Mouse (Mus musculus): ENCODE measurements around the gene Slc25a10. TPM values are rescaled to one million over a fixed set of nuclear protein-coding genes. Genes with fewer than 3 reads are reported as not detected.
A peak's percentile ranks its signal among the peaks of the same experiment; 100 is the strongest.

The Slc25a10 gene
- polyA plus RNA-seq, 1 experiment from 2014 or later = 54.9 TPM

DNA sequence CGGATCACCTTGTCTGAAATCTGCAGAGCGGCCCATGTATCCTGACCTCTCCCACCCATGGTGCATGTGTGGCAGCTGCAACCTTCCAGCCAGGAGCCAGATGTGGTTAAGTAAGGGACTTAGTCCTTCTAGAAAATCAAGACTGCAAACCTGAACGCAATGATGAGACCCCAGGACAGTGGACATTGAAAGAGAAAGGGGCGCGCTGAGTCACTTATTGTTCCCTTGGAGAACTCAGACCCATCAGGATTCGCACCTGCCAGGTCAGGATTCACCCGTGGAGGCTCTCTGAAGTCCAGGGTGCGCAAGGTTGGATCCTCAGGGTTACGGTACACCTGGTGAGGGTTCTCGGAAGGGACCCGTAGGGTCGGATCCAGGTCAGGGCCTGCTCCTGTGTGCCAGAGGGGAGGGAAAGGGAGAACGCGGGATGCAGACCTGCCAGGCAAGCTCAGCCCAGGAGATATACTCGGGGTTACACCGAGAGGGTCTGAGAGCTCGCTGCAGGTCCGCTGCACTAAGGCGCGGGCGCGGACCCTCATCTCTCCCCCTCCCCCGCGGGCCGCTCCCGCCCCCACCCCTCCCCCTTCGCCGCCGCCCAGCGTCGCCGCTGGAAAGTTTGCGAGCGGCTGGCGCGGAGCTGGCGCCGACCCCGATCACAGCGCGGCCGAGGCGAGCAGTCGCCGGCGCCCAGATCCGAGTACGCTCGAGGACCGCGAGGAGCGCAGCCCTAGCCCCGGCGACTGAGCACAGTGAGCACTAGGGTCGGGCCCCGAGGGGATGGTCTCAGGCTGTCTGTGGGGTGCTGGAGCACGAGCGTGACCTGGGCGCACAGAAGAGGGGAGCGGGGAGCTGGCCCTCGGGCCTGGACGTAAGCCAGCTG is 38.7 kb downstream of the Slc25a10 start, which contains the start of gene Gcgr:
Gcgr (plus strand) TSS at position 615 of the 880 bp plus-strand sequence.
- Histone ChIP-seq H3K27ac (peak within 1 kb of the TSS; percentile 10; the same call in 1 of the 2 replicates), H3K9ac (peak within 1 kb of the TSS; percentile 40), H3K36me3 (no peaks in the 10 kb centered on the region), H3K4me3 (peak within 1 kb of the TSS; percentile 36), H3K4me2 (peak within 1 kb of the TSS; percentile 54), H3K27me3 (replicated peaks) (peaks cover 79% of the 10 kb centered on the region), H3K9me3 (replicated peaks) (no peaks in the 10 kb centered on the region), H3K4me1 (peaks cover 21% of the 10 kb centered on the region)
- ATAC-seq = no peak
- 9% methylated on average over 54 of the region's 62 CpGs for WGBS (ENCODE audit: insufficient replicate concordance)

DNA sequence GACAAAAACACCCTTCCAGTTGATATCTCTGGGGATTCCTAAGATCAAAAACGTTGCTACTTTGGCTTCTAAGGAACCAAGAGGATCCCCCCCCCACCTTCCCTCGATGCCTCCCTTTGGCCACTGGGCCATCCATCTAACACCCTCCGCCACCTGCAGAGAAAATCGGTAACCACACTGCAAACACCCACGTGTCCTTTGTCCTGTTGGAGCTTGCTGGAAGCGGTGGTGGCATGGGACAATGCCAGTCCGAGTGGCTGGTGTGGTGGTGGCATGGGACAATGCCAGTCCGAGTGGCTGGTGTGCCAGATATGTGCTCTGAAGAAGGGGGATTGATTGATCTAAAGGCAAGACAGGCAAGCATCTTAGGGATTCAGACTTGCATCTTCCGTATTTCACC is 40.0 kb downstream of the Slc25a10 start:
- no peak overlapping the region for H3K9ac ChIP-seq
- no peaks in the 10 kb centered on the region for H3K9me3 ChIP-seq (replicated peaks)
- WGBS (ENCODE audit: insufficient replicate concordance) = 25% methylated on average over 9 of the region's 9 CpGs
- H3K4me2 ChIP-seq = peak overlapping the region; percentile 54
- peaks cover 89% of the 10 kb centered on the region for H3K27me3 ChIP-seq (replicated peaks)
- no peak for ATAC-seq
- no peak overlapping the region for H3K27ac ChIP-seq
- H3K4me1 ChIP-seq = peaks cover 21% of the 10 kb centered on the region
- H3K4me3 ChIP-seq = peak overlapping the region; percentile 36; the same call in 1 of the 2 replicates
- no peaks in the 10 kb centered on the region for H3K36me3 ChIP-seq

DNA sequence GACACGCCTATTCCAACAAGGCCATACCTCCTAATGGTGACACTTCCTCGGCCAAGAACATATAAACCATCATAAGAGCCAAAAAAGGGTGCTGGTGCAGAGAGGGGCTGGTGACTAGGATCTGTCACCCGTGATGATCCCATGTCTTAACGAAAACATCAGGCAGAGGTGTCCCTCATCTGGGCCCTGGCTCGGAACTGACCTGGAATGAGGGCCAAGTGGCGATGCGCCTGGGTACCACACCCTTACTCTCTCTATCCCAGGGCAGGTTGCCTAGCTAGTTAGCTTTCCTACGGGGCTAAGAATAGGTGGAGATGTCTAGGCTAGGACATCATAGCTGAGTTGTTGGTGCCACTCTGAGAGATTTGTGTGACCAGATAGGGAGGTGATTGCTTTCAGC is 42.5 kb downstream of the Slc25a10 start:
- no peak overlapping the region for H3K9ac ChIP-seq
- peaks cover 79% of the 10 kb centered on the region for H3K27me3 ChIP-seq (replicated peaks)
- H3K4me1 ChIP-seq = peaks cover 15% of the 10 kb centered on the region
- H3K36me3 ChIP-seq = no peaks in the 10 kb centered on the region
- H3K27ac ChIP-seq = no peak overlapping the region
- WGBS (ENCODE audit: insufficient replicate concordance) = 75% methylated on average over 8 of the region's 8 CpGs
- no peaks in the 10 kb centered on the region for H3K9me3 ChIP-seq (replicated peaks)
- H3K4me2 ChIP-seq = no peak overlapping the region
- H3K4me3 ChIP-seq = no peak overlapping the region
- ATAC-seq = no peak

DNA sequence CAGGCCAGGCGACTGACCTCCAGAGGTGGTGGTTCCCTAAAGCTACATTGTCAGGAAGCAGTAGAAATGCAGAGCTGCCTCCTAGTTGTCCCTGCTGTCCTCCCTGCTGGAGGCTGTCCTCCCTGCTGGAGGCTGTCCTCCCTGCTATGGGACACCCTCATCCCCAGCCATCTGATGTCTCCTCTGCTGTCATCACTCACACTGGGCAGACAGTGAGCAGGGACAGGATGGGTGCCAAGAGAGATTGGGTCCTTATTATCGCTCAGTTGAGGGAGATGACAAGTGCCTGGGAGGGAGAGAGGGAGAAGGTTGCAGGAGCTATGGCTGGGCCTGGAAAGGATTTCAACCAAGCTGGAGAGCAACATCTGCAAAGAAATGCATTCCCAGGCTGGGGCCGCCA is 43.5 kb downstream of the Slc25a10 start:
- Histone ChIP-seq H3K9me3 (replicated peaks) (no peaks in the 10 kb centered on the region), H3K4me1 (peaks cover 25% of the 10 kb centered on the region), H3K36me3 (no peaks in the 10 kb centered on the region), H3K27ac (no peak overlapping the region), H3K9ac (no peak overlapping the region), H3K4me2 (no peak overlapping the region), H3K4me3 (no peak overlapping the region), H3K27me3 (replicated peaks) (peaks cover 68% of the 10 kb centered on the region)
- ATAC-seq = no peak
- WGBS (ENCODE audit: insufficient replicate concordance) = 51% methylated on average over 3 of the region's 3 CpGs

DNA sequence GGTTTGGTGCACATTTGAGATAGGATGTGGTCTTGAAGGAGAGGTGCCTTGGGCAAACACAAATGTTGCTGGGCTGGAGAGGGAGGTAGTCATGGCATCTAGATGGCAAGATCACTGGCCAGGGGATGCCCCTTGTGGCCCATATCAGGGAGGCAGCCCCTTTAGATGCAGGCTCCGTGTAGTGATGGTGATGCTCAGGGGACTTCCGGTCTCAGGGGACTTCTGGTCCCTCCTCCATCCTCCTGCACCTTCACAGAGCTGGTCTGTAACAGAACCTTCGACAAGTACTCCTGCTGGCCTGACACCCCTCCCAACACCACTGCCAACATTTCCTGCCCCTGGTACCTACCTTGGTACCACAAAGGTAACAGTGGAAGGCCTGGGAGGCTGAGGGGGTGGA is 44.2 kb downstream of the Slc25a10 start:
- Histone ChIP-seq H3K4me3 (no peak overlapping the region), H3K4me2 (no peak overlapping the region), H3K27me3 (replicated peaks) (peaks cover 62% of the 10 kb centered on the region), H3K9me3 (replicated peaks) (no peaks in the 10 kb centered on the region), H3K9ac (no peak overlapping the region), H3K4me1 (peaks cover 21% of the 10 kb centered on the region), H3K27ac (no peak overlapping the region), H3K36me3 (no peaks in the 10 kb centered on the region)
- ATAC-seq = no peak
- 57% methylated on average over 3 of the region's 3 CpGs for WGBS (ENCODE audit: insufficient replicate concordance)

DNA sequence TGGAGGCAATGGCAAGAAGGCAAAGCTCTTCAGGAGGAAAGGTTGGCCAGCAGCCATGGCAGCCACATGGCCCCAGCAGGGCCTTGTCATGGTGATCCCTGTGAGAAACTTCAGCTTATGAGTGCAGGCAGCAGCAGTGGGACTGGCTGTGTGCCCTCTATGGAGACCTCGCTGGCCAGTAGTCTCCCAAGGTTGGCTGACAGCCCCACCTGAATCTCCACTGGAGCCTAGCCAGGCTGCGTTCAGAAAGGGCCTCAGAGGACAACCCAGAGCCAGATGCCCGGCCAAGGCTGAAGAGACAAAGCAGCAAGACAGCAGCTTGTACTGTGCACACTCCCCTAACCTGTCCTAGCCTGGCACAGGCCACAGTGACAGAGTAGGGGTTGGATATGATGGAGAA is 46.8 kb downstream of the Slc25a10 start:
- ATAC-seq = no peak
- Histone ChIP-seq H3K9ac (no peak overlapping the region), H3K9me3 (replicated peaks) (no peaks in the 10 kb centered on the region), H3K27ac (peak overlapping the region; percentile 11; the same call in 1 of the 2 replicates), H3K36me3 (peaks cover 13% of the 10 kb centered on the region), H3K27me3 (replicated peaks) (peaks cover 35% of the 10 kb centered on the region), H3K4me3 (no peak overlapping the region), H3K4me1 (peaks cover 24% of the 10 kb centered on the region), H3K4me2 (no peak overlapping the region)
- 61% methylated on average over 3 of the region's 3 CpGs for WGBS (ENCODE audit: insufficient replicate concordance)

DNA sequence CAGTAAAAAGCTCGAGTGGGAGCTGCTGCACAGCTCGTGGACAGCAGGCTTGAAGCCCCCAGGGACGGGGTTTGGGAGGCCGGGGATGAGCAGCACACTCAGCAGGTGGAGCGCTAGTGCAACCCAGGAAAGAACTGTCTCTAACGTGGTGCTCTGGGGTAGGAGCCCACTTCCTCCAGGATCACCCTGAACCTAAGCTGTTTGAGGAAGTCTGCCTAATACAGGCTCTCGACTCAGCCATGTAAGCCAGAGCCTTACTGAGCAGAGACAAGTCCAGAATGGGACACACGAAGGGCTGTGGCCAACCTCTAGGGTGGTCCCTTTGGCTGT is 47.3 kb downstream of the Slc25a10 start:
- Histone ChIP-seq H3K9me3 (replicated peaks) (no peaks in the 10 kb centered on the region), H3K27ac (peak overlapping the region; percentile 17; the same call in 1 of the 2 replicates)

DNA sequence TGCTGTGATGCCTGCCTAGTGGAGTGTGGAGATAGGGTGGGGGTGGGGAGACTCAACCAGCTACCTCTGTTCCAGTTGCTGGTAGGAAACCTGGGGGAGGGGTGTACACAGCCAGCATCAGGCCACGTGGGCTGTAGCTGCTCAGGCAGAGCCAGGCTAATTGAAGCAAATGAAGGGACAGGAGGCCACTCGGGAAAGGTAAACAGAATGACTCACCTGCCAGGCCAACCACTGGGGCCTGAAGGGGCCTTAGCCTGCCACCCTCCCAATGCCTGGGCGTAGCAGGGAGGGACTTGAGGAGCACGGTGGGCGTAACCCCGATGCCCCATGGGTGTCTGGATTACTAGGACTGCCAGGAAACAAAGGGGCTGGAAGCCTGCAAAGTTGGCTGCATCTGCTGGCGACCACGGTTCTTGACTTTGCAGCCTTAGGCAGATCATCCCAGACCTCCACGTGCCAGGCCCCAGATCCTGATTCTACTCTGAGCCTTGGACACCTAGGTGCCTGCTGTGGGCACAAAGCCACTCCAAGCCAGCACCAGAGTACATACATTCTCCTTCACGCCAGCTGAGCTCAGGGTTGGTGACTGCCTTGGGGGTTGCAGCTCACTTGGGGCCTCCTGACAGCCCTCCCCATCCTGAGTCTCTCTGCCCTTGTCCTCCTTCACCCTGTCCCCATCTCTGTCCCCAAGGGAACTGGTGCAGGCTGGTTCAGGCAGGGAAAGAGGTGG is 47.8 kb downstream of the Slc25a10 start:
- Histone ChIP-seq H3K27ac (peak overlapping the region; percentile 17; the same call in 1 of the 2 replicates), H3K4me3 (no peak overlapping the region), H3K9me3 (replicated peaks) (no peaks in the 10 kb centered on the region), H3K4me1 (peaks cover 24% of the 10 kb centered on the region), H3K27me3 (replicated peaks) (peaks cover 25% of the 10 kb centered on the region), H3K4me2 (no peak overlapping the region), H3K36me3 (peaks cover 22% of the 10 kb centered on the region), H3K9ac (0 out of 2 replicates have a peak overlapping the region, but pooled peaks have one; percentile 3)
- WGBS (ENCODE audit: insufficient replicate concordance) = 45% methylated on average over 10 of the region's 10 CpGs
- ATAC-seq = peak; percentile 42

More for the DNA sequence above, 47.3 kb downstream of the Slc25a10 start:
- Histone ChIP-seq H3K27me3 (replicated peaks) (peaks cover 31% of the 10 kb centered on the region), H3K4me1 (peaks cover 24% of the 10 kb centered on the region), H3K4me3 (no peak overlapping the region), H3K9ac (no peak overlapping the region), H3K36me3 (peaks cover 17% of the 10 kb centered on the region), H3K4me2 (no peak overlapping the region)
- ATAC-seq = no peak
- 34% methylated on average over 8 of the region's 8 CpGs for WGBS (ENCODE audit: insufficient replicate concordance)

DNA sequence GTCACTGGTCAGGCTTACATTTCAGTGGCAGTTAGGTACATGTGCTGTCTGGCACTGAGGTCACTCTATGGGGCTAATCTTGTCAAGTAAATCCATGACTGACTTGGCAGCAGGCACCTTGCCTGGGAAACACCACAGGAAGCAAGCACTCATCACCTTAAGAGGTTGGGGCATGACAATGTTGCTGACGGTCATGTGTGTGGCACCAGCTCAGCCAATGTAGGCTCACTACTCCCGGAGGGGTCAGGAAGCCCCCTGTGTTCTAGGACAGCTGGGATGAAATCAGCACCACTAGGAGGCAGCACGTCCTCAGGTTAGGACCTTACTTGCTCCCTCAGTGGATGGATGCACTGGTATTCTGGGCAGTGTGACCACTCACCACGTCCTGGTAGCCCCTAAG is 50.3 kb downstream of the Slc25a10 start:
- peaks cover 29% of the 10 kb centered on the region for H3K36me3 ChIP-seq
- no peak overlapping the region for H3K9ac ChIP-seq
- peaks cover 5% of the 10 kb centered on the region for H3K27me3 ChIP-seq (replicated peaks)
- peaks cover 29% of the 10 kb centered on the region for H3K4me1 ChIP-seq
- 45% methylated on average over 4 of the region's 4 CpGs for WGBS (ENCODE audit: insufficient replicate concordance)
- no peak overlapping the region for H3K4me2 ChIP-seq
- H3K4me3 ChIP-seq = no peak overlapping the region
- ATAC-seq = no peak
- H3K27ac ChIP-seq = no peak overlapping the region; the same call in 1 of the 2 replicates
- H3K9me3 ChIP-seq (replicated peaks) = no peaks in the 10 kb centered on the region

DNA sequence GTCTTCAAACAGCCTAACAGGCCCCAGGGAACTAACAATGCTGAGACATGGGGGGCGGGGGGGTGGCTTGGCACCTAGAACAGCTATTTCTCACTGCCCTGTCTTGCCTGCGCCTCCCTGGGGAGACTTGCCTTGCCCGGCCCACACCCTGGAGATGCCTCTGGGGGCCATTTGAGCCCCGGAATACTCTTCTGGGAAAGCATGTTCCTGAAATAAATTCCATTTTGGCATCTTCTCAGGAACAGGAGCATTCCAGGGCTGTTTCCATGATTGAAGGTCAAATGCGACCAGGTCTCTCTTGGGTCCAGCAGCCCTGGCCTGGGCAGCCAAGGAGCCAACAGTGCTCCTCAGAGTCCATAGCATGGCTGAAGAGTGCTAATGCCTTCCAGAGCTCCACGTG is 50.7 kb downstream of the Slc25a10 start:
- Histone ChIP-seq H3K4me1 (peaks cover 32% of the 10 kb centered on the region), H3K4me2 (no peak overlapping the region), H3K9ac (no peak overlapping the region), H3K27me3 (replicated peaks) (peaks cover under 1% of the 10 kb centered on the region), H3K9me3 (replicated peaks) (no peaks in the 10 kb centered on the region), H3K27ac (no peak overlapping the region), H3K4me3 (no peak overlapping the region), H3K36me3 (peaks cover 29% of the 10 kb centered on the region)
- ATAC-seq = no peak
- 76% methylated on average over 6 of the region's 6 CpGs for WGBS (ENCODE audit: insufficient replicate concordance)

DNA sequence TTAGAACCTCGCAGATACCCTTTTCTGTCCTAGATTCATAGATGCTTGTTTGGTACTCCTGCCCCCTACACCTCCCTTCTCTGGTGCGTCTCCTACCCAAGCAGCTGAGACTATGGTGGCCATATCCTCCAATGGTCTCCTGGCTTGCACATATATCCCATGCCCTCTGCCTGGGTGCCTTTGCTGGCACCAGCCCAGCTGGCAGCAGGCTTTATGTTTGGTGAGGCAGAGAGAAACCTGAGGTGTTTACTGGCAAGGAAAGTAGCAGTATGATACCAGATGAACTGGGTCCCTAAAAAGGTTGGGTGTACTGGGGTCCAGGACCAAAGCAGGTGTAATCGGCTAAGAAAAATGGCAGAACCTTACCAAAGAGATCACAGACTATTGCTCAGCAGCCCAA is 54.3 kb downstream of the Slc25a10 start:
- no peaks in the 10 kb centered on the region for H3K27me3 ChIP-seq (replicated peaks)
- 79% methylated on average over 3 of the region's 3 CpGs for WGBS (ENCODE audit: insufficient replicate concordance)
- H3K36me3 ChIP-seq = peaks cover 29% of the 10 kb centered on the region
- H3K27ac ChIP-seq = no peak overlapping the region
- no peak overlapping the region for H3K4me2 ChIP-seq
- peaks cover 41% of the 10 kb centered on the region for H3K4me1 ChIP-seq
- no peak overlapping the region for H3K9ac ChIP-seq
- H3K4me3 ChIP-seq = no peak overlapping the region
- no peak for ATAC-seq
- H3K9me3 ChIP-seq (replicated peaks) = no peaks in the 10 kb centered on the region

DNA sequence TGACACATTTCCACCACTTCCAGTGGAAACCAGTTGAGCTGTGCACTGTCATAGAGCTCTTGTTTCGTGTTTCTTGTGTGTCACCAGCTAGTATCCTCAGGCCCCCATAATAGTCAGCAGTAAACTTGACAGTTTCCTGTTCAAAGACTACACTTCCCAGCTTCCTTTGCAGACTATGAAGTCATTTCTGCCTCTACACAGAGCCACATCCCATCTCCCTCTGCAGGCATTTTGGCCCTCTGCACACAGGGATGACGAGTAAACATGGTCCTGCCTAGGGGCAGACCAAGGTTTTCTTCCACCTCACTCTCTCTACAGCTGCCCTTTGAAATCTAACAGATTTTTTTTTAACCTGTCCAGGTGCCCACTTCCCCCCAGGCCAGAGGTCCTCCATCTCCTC is 55.8 kb downstream of the Slc25a10 start:
- H3K9ac ChIP-seq = no peak overlapping the region
- no peaks in the 10 kb centered on the region for H3K9me3 ChIP-seq (replicated peaks)
- WGBS (ENCODE audit: insufficient replicate concordance) = 48% methylated on average over 2 of the region's 2 CpGs
- peaks cover 26% of the 10 kb centered on the region for H3K36me3 ChIP-seq
- no peak overlapping the region for H3K4me2 ChIP-seq
- peaks cover 38% of the 10 kb centered on the region for H3K4me1 ChIP-seq
- ATAC-seq = no peak
- no peak overlapping the region for H3K4me3 ChIP-seq
- H3K27me3 ChIP-seq (replicated peaks) = no peaks in the 10 kb centered on the region
- peak overlapping the region; percentile 94 for H3K27ac ChIP-seq

Measured in liver, embryonic 12.5 days (tissue).